Mouse (Mus musculus): Measurements from ENCODE around the gene Car11.
A peak's percentile ranks its signal among the peaks of the same experiment; 100 is the strongest.

Car11 gene

DNA sequence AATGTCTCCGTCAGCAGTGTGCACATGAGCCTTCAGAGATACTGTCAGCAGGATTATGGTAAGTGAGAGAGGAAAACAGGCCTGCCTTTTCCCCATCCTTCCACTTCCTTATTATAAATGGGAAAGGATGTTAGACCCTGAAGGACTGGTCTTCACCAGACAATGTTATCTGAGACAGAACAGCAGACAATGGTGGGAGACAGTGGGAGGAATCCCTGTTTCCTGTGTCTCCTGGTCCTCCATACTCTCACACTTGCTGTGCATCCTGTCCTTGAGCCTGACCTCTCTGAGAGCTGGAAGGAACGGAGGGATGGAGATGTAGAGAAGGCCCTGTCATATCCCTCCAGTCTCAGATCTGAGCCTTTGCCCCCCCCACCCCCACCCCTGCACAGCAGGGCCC is 7.3 kb upstream of the Car11 start:
- no peak for DNase-seq

DNA sequence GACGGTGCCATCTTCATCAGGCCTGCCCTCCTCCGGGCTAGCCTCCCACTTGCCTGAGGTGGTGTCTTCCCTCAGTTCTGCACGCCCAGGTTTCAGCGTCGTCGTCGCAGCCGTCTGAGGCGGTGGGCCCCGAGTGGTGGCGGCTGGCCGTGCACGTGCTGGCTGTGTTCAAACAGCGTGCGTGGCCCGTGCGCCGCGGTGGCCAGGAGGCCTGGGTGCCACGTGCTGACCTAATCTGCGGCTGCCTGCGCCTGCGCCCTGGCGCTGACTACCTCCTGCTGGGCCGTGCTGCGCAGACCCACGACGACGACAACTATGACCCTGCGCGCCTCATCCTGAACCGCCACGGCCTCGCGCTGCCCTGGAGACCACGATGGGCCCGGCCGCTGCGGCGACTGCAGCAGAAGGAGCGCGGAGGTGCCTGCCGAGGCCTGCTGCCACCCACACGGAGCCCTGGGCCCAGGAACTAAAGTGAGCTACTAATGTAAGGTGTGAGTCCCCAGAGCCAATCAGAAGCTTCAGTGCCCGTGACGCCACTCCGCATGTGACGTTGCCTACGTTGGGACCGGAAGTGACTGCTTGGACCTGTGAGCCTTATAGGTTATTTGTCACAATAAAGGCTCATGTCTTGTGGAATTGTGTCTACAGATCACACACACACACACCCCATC is 5.6 kb upstream of the Car11 start, which contains the start of gene Sec1:
Gene Sec1 (minus strand): TSS at position 482 of the 671 bp plus-strand sequence.
- no peak for DNase-seq

DNA sequence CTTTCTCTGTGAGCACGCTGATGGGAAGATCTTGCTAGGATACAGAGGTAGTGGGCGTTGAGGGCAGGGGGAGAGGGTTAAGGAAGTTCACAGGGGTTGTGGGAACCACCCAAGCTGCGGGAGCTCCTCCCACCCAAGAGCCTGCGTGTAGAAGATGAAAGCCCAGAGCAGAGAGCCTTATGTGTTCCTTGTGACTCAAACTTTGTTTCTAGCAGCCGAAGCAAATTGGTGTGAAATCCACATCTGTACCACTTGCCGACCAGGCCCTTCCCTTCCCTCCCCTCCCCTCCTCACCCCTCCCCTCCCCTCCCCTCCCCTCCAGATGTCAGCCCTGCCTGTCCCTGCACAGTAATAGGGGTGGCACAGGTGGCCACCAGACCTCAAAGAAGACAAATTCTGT is 4.5 kb upstream of the Car11 start:
- no peak for DNase-seq

DNA sequence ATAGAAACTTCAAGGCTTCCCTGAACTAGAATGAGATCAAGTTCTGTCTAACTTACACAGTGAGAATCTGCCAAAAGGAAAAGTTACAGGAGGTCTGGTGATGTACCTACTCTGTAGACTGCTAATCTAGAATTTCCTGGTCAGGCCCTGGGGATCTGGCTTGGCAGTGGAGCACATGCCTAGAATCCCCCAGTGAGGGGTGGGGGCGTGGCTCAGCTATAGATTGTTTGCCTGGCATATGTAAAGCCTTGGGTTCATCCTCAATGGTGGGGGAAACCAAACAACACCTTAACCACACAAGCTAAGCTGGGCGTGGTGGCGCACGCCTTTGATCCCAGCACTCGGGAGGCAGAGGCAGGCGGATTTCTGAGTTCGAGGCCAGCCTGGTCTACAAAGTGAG is 1.7 kb upstream of the Car11 start:
- no peak for DNase-seq

DNA sequence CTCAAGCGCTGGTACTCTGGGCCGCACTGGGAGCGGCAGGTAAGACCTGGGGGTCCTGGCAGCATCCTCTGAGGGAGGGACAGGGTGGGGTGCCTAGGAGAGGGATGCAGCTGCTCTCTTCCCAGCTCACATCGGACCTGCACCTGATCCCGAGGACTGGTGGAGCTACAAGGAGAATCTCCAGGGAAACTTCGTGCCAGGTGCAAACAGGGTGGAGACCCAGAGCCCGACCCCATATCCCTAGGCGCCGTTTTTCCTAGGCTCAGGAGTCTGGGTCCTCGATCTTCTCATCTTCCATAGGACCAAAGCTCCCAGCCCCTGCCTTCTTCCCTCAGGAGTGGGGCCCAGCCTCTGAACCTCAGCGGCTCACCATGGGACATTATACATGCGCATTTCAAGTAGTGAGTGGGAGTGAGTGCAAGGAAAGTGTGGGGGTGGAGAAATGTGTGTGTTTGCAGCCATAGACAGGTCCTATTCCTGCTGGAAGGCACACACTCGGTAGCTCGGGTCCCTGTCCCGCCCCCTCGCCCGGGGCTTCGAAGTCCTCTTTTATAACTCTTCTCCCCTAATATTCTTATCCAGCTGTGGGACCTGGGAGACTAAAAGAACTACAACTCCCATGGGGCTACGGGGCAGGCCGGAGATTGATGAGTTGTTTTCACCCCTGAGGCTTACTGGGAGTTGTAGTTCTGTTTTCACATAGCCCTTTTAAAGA is 815 bp downstream of the Car11 start:
- DNase-seq: peak; percentile 86 to 87

DNA sequence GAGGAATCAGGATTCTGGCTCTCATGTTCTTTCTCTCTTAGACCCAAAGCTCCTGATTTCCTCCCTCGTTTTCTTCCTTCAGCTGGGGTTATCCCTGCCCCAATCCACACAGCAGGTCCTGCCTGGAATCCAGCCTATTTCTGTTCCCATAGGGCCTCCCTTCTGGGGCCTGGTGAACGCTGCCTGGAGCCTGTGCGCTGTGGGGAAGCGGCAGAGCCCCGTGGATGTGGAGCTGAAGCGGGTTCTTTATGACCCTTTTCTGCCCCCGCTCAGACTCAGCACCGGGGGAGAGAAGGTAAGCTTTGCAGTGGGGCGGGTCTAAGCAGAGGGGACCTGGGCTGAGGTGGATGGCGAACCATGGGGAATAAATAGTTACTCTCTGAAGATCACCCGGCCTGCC is 1.4 kb downstream of the Car11 start:
- peak in 1 of 2 experiments; percentile 65 for DNase-seq

DNA sequence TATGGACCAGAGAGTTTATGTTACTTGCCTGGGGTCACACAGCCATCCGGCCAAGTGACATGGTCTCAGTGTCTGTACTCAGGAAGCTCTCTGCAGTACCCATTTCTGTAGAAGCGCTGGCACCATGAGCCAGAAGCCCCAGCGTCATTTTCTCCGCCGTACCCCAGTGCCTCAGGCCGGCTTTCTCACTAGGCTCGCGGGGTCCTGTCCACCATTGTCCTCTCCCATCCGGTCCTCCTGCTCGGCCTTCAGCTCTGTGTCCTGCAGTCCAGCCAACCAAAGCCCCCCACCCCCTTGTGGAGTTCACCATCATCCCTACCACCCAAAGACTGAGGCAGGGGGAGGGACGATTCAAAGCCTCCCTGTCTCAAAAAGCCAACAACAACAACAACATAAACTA is 2.0 kb downstream of the Car11 start:
- peak in 1 of 2 experiments; percentile 54 for DNase-seq

DNA sequence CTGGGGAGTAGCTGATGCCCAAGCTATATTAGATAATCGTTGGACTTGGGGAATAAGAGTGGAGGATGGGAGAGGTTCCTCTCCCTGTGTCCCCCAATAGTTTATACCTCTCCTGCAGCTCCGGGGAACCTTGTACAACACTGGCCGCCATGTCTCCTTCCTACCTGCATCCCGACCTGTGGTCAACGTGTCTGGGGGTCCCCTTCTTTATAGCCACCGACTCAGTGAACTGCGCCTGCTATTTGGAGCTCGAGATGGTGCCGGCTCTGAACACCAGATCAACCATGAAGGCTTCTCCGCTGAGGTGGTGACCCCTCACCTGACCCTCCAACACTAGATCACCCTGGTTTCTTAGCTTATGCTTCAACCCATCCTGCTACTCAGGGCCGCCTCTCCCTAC is 2.7 kb downstream of the Car11 start:
- DNase-seq: peak in 1 of 2 experiments; percentile 46

DNA sequence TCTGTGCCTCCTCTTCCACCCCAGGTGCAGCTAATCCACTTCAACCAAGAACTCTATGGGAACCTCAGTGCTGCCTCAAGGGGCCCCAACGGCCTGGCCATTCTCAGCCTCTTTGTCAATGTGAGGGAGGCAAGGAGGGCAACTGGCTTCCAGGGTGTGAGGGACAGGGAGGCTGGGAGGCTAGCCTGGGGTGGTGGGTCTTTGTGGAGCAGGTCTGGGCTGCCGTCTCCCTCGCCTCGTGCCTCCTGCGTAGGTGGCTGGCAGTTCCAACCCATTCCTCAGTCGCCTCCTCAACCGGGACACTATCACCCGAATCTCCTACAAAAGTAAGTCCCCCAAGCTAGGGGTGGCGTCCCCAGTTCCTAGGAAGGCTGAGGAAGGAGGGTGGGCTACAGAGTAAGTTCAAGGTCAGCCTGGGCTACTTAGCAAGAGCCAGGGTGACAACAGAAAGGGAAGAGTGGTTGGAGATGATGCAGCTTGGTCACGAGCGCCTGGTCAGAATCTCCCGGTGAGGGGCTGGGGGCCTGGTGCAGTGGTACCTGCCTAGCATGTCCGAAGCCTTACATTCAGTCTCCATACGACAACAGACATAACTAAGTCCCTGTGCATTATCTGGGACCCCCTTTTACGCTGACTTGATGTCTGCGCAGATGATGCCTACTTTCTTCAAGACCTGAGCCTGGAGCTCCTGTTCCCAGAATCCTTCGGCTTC is 3.3 kb downstream of the Car11 start:
- DNase-seq: peak in 1 of 2 experiments; percentile 49

DNA sequence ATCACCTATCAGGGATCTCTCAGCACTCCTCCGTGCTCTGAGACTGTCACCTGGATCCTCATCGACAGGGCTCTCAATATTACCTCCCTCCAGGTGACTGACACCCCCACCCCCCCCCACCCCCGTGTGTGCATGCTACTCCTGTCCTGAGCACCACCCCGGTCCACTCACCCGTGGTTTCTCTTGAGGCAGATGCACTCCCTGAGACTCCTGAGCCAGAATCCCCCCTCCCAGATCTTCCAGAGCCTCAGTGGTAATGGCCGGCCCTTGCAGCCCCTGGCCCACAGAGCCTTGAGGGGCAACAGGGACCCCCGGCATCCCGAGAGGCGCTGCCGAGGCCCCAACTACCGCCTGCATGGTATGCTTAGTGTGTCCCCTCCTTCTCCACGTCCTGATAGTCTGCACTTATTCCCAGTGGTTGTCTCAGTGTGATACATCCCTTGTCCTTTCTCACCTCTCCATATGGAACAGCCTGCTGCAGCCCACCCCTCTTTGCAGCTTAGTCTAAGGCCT is 3.9 kb downstream of the Car11 start:
- peak in 1 of 2 experiments; percentile 68 for DNase-seq

DNA sequence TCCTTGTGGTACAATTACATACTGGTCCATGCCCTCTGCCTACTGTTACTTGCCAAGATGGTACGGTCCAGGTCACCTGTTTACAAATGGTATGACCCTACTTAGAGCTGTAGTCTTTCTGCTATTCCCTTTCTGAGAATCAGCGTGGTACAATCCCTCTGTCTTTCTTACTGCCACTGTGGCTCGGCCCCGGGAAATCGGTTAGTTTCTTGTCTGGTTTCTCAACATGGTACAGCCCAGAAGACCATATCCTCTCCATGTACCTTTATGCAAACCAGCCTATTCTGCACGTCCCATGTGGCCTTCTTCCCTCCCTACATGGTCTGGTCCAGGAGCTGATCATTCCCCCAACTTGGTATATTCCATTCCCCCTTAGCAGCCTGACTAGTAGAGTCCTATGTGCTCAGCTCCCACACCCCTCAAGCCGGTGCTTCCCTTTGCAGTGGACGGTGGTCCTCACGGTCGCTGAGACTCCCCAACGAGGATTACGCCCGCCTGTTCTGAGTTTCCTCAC is 4.5 kb downstream of the Car11 start:
- peak; percentile 66 to 86 for DNase-seq

DNA sequence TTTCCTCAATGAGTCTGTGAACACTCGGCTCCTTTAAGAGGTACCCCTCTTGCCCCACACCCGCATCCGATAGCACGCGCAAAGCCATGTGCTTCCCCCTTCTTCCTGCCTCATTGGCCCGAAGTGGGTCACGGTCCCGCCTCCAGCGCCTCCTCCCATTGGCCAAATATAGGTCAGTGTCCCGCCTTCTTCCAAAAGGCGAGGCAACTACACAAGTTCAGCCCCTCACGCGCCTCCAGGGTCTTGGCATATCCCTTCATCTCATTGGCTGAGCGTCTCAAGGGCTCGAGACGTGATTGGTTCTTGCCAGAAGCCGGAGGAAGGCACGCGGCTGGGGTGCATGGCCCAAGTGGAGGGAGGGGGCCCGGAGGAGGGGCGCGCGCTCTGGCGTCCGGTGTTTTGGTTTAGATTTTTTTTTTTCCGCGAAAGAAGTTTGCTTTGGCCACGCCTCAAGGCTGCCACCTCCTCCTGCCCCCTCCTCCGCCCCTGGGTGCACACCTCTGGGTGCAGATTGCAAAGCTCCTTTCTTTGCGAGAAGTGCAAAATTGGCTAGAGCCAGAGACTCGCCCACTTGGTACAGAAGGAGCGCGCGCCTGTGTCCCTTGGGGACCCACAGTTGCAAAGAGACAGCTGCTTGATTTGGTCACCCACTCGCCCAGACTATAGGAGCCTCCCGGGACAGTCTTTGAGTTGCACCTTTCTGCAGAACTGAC is 5.2 kb downstream of the Car11 start, which contains the start of gene Dbp:
Gene Dbp (plus strand): TSS at position 359 of the 713 bp plus-strand sequence.
- peak; percentile 99 to 100 for DNase-seq

DNA sequence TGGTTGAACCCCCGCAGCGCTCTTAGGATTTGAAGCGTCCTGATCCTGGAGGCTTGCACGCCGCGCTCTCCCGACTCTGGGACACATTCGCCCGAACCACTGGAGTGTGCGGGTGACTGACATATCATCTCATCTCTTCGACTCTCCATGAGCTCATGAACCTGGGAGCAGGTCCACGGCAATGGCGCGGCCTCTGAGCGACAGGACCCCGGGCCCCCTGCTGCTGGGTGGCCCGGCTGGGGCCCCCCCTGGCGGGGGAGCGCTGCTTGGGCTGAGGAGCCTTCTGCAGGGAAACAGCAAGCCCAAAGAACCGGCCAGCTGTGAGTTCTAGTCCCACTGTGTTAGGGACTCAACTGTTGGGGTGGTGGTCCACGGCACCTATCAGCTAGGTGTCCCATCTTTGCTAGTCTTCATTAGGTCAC is 5.8 kb downstream of the Car11 start:
- DNase-seq: no peak

DNA sequence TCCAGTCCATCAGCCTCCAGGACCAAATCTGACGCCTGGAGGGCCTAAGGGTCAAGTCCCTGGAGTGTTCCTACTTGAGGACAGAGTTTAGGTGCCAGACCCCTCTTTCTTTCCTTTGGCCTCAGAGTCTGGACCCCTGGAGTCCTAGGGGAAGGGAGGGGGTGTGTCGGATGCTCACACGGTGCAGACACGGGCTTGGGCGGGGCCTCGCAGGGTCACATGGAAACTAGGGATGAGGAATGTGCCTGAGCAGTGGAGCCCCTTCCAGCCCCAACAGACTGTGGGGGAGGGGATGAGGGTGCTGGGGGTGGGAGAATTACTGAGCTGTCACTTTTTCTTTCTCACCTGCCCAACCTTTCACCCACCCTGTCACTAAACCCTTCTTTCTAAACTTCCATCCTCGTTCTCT is 6.2 kb downstream of the Car11 start:
- DNase-seq: peak; percentile 85 to 98

DNA sequence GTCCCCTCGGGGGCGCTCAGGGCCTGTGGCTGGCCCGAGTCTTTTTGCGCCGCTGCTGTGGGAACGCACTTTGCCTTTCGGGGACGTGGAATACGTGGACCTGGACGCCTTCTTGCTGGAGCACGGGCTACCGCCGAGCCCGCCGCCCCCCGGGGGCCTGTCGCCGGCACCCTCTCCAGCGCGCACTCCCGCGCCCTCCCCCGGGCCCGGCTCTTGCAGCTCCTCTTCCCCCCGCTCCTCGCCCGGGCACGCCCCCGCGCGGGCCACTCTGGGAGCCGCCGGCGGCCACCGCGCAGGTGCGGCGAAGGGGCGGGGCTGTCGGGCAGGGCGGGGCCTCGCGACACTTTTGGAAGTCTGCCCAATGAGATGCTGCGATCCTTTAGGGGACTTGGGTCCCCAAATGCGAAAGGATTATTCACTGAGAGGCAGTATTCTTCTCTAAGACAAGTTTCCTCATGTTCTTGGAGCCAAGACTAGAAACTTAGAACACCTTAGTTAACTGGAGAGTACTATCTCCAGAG is 7.1 kb downstream of the Car11 start:
- DNase-seq: peak; percentile 86 to 96

DNA sequence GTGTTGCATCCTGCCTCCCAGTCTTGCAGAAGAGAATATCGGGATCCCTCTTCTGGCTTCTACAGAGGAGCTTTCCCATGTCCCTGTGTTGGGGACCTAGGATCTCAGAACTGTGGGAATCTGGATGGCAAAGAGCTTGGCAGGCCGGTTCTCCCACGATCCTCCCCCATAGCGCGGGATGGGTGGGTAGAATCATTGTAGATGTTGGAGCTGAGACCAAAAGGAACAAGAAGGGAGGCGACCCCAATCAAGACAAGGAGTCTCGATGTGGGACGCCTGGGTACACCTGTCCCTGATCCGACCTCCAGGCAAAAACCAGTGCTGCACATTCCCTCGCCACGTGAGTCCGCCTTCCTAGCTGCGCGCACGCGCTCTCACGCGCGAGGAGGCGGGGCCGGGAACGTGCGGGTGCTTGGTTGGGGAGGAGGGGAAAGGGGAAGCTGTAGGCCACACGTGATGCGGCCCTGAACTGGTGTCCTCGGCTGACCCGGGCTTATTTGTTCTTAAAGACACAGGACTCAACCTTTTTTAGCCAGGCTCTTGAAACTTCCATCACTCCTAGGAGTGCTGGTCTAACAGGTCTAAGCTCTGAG is 7.8 kb downstream of the Car11 start:
- peak; percentile 99 for DNase-seq

DNA sequence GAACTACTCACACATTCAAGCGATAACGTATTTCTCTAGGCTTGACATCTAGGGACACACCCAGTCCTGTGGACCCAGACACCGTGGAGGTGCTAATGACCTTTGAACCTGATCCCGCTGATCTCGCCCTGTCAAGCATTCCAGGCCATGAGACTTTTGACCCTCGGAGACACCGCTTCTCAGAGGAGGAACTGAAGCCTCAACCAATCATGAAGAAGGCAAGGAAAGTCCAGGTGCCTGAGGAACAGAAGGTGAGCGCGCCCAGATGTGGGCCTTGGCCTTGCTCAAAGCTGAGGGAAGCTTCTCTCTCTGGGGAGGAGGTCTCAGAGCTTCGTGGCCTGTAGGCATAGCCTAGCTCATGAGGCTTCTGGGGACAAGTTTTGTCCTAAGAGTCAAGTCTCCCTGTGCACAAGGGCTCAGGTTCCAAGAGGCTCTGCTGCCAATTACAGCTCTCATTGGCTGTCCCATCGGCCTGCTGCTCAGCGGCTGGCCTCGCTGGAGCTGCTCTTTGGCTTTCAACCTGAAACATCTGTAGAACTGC is 8.6 kb downstream of the Car11 start:
- peak; percentile 77 to 93 for DNase-seq

DNA sequence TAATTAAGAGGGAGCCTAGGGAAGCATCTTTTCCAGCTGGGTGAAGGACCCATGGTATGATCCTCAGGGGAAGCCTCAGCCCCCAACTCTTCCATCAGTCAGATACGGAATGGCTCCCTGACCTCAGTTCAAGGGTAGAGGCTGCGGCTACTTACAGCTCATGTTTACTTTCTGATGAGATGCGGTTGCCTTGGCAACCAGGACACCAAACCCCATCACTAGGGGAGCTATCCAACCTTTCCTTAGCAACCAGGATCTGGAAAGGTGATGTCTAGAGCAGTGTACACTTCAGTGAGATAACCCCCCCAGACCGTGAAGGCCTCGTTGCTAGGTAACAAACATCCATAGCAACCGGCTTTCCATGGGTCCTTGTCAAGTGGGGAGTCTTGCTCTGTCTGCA is 9.4 kb downstream of the Car11 start:
- no peak for DNase-seq

DNA sequence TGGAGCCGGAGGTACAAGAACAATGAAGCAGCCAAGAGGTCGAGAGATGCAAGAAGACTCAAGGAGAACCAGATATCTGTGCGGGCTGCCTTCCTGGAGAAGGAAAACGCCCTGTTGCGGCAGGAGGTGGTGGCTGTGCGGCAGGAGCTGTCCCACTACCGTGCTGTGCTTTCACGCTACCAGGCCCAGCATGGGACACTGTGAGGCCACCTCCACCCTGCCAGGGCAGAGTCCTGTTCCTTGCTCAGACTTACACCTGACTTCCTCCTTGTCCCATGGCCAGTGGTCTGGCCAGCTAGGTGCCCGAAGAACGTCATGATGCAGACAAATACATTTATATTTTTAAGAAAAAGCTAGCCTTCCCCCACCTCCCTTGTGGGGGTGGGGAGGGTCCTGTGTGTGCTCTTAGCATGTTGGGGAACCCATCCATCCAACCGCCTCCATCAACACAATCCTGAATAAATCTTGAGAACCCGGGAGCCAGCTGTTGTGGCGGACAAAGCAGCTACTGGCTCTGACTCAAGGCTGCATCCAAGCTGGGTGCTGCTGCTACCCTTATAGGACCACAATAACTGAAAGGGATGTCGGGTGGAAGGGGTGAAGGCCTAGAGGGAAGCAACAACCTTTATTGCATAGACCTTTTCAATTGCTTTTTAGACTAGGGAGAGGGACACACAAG is 10.2 kb downstream of the Car11 start:
- peak in 1 of 2 experiments; percentile 64 for DNase-seq

DNA sequence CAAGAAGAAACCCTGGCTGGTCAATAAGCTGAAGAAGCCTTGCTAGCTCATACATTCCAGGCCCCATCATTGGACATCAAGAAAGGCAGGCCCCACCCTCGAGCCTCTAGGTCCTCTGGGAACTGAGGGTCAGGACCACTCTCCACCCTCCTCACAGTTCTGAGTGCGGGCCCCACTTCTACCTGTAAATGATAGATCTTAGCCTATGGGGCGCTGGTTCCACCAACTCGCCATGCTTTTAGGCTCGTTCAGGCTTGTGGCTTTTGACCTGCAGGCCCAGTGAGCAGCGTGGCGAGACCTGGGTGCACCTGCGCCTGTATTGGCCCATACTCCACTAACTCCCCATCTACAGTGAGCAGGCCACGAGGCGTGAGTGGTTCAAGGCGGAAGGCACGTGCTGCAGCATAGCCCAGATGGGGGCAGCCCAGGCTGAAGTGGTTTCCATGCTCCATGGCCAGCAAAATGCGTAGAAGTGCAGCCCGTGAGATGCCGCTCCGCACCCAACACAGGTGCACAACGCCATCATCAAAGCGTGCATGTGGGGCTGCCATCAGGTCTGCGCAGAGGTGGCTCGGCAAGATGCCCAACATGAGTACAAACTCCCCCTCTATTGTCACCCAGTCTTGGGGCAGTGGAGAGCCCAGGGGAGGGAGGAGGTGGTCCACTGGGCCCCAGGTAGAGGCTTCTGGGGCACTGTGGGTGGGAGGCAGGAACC is 11.0 kb downstream of the Car11 start:
- peak in 1 of 2 experiments; percentile 73 for DNase-seq

Data from kidney, postnatal 25 days (tissue).